Mouse (Mus musculus) CH12.LX (cell line): ENCODE measurements at regions not wholly inside any gene's neighbourhood (a gene's known extent, or its start where the extent isn't known, plus 50 kb on each side); places are given as distances from the start of the nearest gene placed in this dataset.

Source experiments
- CTCF ChIP-seq, 2 experiments: IDR thresholded peaks in 1 of 2; conservative IDR thresholded peaks in 1 of 2; 2 replicates each; pipeline ENCODE4 v1.5.1; 2011 to 2012; ENCODE audit warnings: low read depth in 2 of 2, low read length in 2 of 2, improper control_type of control experiment in 1 of 2, inconsistent platforms in 1 of 2, mild to moderate bottlenecking in 1 of 2, moderate library complexity in 1 of 2
- EP300 ChIP-seq: IDR thresholded peaks from 2 replicates; pipeline ENCODE4 v1.6.1; 2011; ENCODE audit warnings: low read length, improper control_type of control experiment
- GABPA ChIP-seq: IDR thresholded peaks from 2 replicates; pipeline ENCODE4 v1.6.1; 2012; ENCODE audit warnings: low read depth, low read length, improper control_type of control experiment, inconsistent platforms; ENCODE audit not compliant: insufficient replicate concordance
- HCFC1 ChIP-seq: IDR thresholded peaks from 2 replicates; pipeline ENCODE4 v1.6.1; 2012; ENCODE audit warnings: low read depth, mild to moderate bottlenecking, inconsistent platforms, low read length, improper control_type of control experiment
- JUN ChIP-seq: IDR thresholded peaks from 2 replicates; pipeline ENCODE4 v1.6.1; 2011; ENCODE audit warnings: low read depth, mild to moderate bottlenecking, low read length, improper control_type of control experiment, moderate library complexity; ENCODE audit not compliant: insufficient read depth
- JUND ChIP-seq: conservative IDR thresholded peaks from 2 replicates; pipeline ENCODE4 v1.6.1; 2011; ENCODE audit warnings: low read depth, low read length, improper control_type of control experiment
- KAT2A ChIP-seq: IDR thresholded peaks from 2 replicates; pipeline ENCODE4 v1.6.1; 2012; ENCODE audit warnings: low read length, improper control_type of control experiment, inconsistent platforms; ENCODE audit not compliant: insufficient replicate concordance
- MXI1 ChIP-seq: IDR thresholded peaks from 2 replicates; pipeline ENCODE4 v1.6.1; 2011; ENCODE audit warnings: mild to moderate bottlenecking, low read depth, low read length, improper control_type of control experiment
- MYC ChIP-seq: IDR thresholded peaks from 2 replicates; pipeline ENCODE4 v1.6.1; 2011; ENCODE audit warnings: low read depth, mild to moderate bottlenecking, improper control_type of control experiment, low read length
- NRF1 ChIP-seq: IDR thresholded peaks from 2 replicates; pipeline ENCODE4 v1.6.1; 2014; ENCODE audit warnings: low read depth, mild to moderate bottlenecking, inconsistent platforms, low read length, improper control_type of control experiment, moderate library complexity
- POLR2A ChIP-seq: IDR thresholded peaks from 2 replicates; pipeline ENCODE4 v1.6.1; 2011; ENCODE audit warnings: low read depth, mild to moderate bottlenecking, improper control_type of control experiment, low read length
- SMC3 ChIP-seq: IDR thresholded peaks from 2 replicates; pipeline ENCODE4 v1.6.1; 2011; ENCODE audit warnings: low read depth, low read length, improper control_type of control experiment
- UBTF ChIP-seq: IDR thresholded peaks from 2 replicates; pipeline ENCODE4 v1.6.1; 2012; ENCODE audit warnings: low read depth, mild to moderate bottlenecking, inconsistent platforms, low read length, improper control_type of control experiment, moderate library complexity
- USF2 ChIP-seq: conservative IDR thresholded peaks from 2 replicates; pipeline ENCODE4 v1.6.1; 2011; ENCODE audit warnings: low read depth, low read length, improper control_type of control experiment

- TF ChIP-seq CTCF (conservative IDR thresholded peaks at IDR 0.05 in 1 of 2, IDR thresholded peaks at IDR 0.05 in 1 of 2; ENCODE audit: low read depth in 2 of 2, low read length in 2 of 2): no peak
- no peak for TF ChIP-seq JUN
- TF ChIP-seq POLR2A: no peak
- no peak for TF ChIP-seq GABPA
- TF ChIP-seq MYC: no peak
- TF ChIP-seq NRF1: no peak
- no peak for TF ChIP-seq HCFC1
- TF ChIP-seq EP300: no peak
- no peak for TF ChIP-seq SMC3
- TF ChIP-seq JUND: no peak
- TF ChIP-seq KAT2A: no peak
- TF ChIP-seq MXI1: no peak
- no peak for TF ChIP-seq USF2
- TF ChIP-seq UBTF: no peak
Measured at GRCm38 (mm10) chr5:119543716-119544115, 126.8 kb upstream of the Tbx3 start.
